Mouse (Mus musculus) ES-E14 (cell line): ENCODE data around the gene Fastkd5.

Experiments used
- CHD2 ChIP-seq: IDR thresholded peaks from 2 replicates; pipeline ENCODE4 v1.6.1; 2014; ENCODE audit warnings: mild to moderate bottlenecking, low read depth, low read length, inconsistent platforms
- MAFK ChIP-seq: IDR thresholded peaks from 2 replicates; pipeline ENCODE4 v1.6.1; 2014; ENCODE audit warnings: mild to moderate bottlenecking, low read depth, low read length, inconsistent platforms; ENCODE audit not compliant: insufficient read depth

- no peak for TF ChIP-seq MAFK
- TF ChIP-seq CHD2: no peak
Observed at GRCm38 (mm10) chr2:130629839-130630203, at the start of gene Fastkd5, which contains the start of gene Ubox5.
